Mouse (Mus musculus): Measurements from ENCODE around the gene Nanog.
"Not testable (repeated sequence)": the region's sequence is repeated elsewhere in the genome, so short reads cannot be mapped to it uniquely, and the experiment has no call there.

Gene Nanog

DNA sequence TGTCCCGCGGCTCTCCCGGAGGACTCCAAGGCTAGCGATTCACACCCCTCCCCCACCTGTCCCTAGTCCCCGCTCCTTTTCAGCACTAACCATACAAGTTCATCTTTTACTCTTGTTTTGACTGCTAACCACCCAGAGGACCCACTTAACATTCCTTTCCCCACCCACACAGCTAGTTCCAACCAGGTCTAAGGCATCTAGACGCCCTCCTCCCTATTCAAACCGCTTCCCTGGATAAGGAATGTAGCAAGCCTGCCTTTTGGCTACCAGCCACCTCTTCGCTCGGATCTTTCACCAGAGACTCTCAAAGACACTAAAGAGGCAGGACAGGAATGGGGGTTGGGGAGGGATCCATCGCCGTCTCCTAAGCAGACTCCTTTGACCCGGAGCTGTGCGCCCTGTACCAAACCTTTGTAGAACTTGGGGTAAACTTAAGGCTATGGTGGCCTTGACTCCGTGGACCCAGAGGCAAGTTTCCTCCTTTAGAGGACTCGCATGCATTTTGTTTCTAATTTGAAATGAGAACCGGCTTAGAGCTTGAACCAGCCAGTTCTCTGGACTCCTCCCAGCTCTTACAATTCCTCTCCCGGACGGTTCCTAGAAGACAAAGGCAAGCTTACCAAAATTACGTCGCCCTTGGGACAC is 4.7 kb upstream of the Nanog start:
- peak; percentile 70 for DNase-seq (ENCODE audit: extremely low read depth, insufficient read length, low spot score)

DNA sequence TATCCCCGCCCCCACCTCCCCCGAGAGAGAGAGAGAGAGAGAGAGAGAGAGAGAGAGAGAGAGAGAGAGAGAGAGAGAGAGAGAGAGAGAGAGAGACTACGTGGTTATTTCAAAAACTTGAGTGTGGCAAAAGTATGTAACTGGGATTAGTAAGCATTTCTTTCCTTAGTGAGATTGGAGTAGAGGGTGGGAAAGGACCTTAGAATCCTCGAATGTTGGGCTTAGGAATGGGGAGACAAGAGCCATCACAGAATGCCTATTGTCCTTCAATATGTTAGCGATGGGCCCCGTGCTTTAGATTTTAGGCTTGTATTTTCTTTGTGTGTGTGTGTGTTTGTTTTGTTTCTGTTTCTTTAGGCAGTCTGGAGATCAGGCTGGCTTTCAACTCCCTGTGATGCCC is 4.0 kb upstream of the Nanog start:
- peak; percentile 10 for DNase-seq (ENCODE audit: extremely low read depth, insufficient read length, low spot score)

DNA sequence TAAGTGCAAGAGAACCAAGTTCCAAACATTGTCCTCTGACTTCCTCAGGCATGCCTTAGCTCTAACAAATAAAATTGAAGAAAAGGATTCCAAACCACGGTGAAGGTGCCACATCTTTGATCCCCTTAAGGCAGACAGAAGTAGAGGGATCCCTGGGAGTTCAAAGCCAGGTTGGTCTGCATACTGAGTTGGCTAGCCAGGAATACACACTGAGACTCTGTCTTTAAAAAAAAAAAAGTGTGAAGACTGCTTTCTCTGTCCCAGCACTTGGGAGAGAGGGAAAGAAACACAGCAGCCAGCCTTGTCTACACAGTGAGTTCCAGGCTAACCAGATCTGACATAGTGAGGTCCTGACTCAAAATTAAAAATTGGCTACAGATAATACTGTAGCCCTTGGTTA is 3.6 kb upstream of the Nanog start:
- no peak for DNase-seq (ENCODE audit: extremely low read depth, insufficient read length, low spot score)

DNA sequence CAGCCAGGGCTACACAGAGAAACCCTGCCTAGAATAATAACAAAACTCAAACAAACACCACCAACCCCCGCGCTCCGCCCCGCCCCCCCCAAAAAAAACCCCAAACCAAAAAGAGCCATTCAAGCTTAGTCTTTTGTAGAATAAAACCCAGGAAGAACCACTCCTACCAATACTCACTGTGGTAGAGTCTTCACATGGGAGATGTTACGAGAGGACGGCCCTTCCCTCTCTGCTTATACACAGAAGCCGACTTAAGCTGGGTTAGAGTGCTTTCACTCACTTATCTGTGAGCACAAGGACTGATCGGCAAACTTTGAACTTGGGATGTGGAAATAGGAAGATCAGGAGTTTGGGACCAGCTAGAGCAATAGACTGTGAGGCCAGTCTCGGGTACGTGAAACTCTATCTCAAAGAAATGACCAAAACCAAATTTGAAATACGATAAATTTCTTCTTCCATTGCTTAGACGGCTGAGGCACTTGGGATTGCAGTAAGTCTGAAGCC is 900 bp upstream of the Nanog start:
- DNase-seq (ENCODE audit: extremely low read depth, insufficient read length, low spot score), result no peak

DNA sequence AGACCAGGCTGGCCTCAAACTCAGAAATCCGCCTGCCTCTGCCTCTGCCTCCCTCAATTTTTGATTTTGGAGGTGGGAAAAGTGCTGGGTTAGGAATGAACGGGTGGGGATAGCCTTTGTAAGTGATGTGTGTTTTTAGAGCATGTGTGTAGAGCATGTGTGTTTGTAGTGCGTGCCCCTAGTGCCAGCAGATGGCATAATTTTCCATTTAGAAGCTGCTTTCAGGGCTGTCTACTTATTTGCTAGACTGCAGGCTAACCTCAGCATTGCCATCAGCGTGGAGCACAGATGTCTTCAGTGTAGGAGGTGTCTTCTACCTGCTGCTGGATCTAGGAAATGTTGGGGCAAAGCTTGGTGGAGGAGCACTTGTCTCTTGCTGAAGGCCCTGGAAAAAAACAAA is 1.5 kb downstream of the Nanog start:
- DNase-seq (ENCODE audit: extremely low read depth, insufficient read length, low spot score), result no peak

DNA sequence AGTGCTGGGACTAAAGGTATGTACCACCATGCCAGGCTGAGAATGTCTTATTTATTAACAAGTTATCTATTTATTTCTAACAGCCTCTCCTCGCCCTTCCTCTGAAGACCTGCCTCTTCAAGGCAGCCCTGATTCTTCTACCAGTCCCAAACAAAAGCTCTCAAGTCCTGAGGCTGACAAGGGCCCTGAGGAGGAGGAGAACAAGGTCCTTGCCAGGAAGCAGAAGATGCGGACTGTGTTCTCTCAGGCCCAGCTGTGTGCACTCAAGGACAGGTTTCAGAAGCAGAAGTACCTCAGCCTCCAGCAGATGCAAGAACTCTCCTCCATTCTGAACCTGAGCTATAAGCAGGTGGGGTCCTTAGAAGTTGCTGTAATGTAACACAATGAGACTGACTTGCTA is 4.2 kb downstream of the Nanog start:
- no peak for DNase-seq (ENCODE audit: extremely low read depth, insufficient read length, low spot score)

DNA sequence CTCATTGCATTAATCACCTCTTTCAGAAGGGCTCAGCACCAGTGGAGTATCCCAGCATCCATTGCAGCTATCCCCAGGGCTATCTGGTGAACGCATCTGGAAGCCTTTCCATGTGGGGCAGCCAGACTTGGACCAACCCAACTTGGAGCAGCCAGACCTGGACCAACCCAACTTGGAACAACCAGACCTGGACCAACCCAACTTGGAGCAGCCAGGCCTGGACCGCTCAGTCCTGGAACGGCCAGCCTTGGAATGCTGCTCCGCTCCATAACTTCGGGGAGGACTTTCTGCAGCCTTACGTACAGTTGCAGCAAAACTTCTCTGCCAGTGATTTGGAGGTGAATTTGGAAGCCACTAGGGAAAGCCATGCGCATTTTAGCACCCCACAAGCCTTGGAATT is 5.8 kb downstream of the Nanog start:
- DNase-seq (ENCODE audit: extremely low read depth, insufficient read length, low spot score), result not testable (repeated sequence)

DNA sequence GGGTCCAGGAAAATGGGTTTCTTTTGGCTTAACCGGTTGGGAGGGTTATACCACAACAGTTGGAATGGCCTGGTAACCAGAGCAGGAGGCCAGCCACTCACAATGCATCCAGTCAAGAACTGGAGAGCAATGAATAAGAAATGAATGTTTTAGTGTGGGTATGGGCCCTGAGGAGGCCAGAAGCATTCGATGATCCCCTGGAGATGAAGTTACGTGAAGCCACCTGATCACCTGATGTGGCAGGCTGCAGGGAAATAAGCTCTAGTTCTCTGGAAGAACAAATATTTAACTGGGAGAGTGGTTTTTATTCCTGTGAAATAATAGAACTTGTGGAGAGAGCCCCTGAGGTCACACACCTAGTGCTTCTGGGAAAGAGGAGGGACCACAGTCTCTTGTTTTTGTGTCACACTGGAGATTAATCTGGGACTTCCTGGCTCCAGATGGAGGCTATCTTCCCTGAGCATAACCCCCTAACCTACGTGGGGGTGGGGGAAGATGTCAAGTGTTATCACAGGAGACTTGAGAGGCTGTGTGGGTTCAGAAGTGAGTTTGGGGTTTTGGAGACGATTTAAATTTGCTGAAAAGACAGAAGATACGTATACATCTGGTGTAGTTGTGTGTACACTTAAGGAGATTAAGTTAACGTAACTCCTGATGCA is 7.5 kb downstream of the Nanog start:
- no peak for DNase-seq (ENCODE audit: extremely low read depth, insufficient read length, low spot score)

DNA sequence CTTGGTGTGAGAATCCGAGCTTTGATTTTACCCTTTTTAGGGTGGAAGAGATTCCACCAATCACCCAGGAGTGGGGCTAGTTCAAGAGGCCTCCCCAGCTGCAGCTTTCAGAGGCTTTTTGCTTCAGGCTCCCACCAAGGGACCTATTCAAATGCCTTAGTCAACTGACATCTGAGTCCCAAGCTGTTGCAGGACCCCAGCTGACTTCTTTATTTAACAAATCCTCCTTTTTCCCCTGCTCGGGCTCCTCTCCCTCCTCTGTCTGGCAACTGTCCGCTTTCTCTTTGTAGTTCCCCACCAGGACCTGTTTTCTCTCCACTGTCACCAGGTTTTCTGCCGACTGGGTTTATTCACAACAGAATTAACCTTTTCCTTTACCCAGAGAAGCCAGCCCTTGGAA is 8.6 kb downstream of the Nanog start:
- DNase-seq (ENCODE audit: extremely low read depth, insufficient read length, low spot score), result no peak

DNA sequence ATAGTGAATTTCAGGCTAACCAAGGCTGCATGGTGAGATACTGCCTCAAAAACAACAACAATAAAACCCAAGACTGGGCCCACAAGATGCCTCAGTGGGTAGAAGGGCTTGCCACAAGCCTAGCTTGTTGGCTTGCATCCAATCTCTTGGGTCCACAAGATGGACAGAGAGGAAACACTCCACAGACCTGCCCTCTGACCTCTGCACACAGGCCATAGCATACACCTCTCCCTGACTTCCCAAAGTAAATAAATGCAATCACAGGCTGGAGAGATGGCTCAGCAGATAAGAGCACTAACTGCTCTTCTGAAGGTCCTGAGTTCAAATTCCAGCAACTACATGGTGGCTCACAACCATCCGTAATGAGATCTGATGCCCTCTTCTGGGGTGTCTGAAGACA is 10.9 kb downstream of the Nanog start:
- DNase-seq (ENCODE audit: extremely low read depth, insufficient read length, low spot score), result not testable (repeated sequence)

DNA sequence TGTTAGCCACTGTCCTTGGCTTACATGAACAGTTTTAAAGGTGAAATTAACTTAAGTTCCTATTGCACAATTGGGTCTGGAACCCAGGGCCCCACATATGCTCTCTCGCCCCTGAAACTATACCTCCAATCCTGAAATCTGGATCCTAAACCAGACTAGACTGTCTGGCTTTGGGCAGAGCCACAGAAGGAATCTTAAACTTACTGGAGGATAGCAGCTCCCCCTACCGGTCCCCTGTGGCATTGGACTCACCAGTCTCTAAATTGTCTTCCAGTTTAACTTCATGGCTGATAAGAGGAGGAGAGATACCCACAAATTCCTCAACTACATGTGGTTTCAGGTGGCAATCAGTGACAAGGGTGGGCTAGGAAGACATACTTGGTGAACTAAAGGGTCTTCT is 12.7 kb downstream of the Nanog start:
- DNase-seq (ENCODE audit: extremely low read depth, insufficient read length, low spot score), result no peak

DNA sequence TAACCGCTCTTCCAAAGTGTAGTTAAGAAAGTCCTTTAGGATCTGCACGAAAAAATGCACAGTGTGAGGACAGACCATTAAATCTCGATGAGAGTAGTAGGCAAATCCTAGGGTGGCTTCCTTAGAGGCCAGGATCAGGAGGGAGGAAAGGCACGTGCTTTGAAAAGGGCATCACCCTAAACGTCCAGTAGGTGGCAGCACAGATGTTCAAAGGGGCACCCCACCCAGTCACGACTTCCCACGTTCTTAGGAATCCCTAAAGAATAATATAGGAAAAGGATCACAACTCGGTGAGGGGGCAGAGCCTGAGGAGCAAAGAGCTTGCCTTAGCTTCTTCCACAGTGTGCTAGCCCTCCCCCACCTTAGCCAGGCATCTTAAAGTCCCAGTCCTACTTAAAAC is 32.7 kb downstream of the Nanog start:
- no peak for DNase-seq (ENCODE audit: extremely low read depth, insufficient read length, low spot score)

DNA sequence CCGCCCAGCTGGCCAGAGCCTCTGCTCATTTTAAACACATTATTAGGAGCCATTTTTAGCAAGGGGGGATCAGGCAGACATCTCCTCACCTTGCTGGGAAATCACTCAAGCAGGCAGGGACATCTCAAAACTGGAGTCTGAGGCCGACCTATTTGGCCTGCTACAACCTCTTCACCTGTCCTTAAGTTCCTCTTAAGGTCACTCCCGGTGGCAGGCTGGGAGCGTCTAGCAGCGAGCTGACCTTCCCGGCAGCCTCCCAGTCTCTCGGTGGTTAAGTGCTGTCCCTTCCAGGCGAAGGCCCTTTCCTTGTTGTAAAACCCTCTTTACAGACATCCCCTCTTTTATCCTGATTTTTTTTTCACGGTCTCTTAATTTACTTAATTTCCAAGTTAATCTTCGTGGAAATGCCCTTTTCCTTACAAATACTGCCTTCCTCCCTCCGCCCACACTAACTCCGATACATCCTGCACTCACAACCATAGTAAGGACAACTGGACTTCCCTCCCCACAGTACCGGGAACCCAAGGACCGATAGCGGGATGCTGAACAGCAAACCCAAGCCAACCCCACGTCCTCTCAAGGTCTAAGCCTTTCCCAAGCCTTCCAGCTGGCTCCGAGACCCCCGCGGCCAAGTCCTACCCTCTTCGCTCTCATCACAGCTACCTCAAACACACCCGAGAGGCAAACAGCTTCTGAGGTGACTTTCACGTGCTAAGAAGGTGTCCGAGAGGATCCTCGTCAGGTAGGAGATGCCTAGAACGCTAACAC is 34.4 kb downstream of the Nanog start:
- DNase-seq (ENCODE audit: extremely low read depth, insufficient read length, low spot score), result no peak

DNA sequence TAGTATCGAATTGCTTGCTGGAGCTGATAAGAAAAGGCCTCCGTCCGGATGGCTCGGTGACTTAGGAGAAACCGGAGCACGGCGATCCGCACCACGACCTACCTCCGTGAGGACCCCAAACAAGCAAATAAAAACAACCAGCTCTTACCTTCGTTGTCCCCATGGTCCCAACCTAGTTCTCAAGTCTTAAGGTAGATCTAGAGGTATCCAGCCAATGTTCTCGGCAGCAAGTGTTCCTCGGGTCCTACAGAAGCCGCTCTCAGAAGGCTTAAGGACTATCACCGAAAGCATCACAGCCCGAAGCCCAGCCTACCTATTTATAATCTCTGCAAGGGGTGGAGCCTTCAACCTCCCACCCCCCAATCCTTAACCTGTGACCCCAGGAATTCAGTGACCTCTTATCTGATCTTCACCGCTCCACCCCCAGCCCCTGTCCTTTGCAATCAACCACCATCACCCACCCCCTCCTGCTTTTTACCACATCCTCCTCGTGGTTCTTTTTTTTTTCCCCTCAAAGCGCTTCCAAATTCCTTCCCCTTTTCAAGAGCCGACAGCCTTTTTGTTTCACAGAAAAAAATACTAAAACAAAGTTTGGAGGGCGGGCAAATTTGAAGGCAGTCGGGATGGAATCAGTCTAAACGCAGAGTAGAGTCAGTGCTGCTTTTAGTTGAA is 35.1 kb downstream of the Nanog start:
- DNase-seq (ENCODE audit: extremely low read depth, insufficient read length, low spot score), result no peak

DNA sequence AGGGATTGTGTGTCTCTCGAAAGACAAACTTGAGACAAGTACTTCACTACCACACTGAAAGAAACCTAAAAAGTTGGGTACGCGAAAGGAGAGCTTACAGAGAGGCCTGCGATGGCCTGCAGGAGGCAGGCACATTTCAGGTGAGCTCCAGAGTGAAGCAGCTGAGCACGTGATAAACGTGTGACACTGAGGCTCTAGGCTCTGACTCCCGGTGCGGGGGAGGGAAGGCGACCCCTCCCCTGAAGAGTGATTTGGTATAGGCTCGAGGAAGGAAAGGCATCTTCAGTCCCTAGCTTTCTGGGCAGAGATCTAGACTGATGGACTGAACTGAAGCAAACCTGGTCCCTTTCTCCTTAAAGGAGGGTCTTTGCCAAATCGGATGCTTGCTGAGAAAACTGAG is 36.1 kb downstream of the Nanog start:
- DNase-seq (ENCODE audit: extremely low read depth, insufficient read length, low spot score), result no peak

DNA sequence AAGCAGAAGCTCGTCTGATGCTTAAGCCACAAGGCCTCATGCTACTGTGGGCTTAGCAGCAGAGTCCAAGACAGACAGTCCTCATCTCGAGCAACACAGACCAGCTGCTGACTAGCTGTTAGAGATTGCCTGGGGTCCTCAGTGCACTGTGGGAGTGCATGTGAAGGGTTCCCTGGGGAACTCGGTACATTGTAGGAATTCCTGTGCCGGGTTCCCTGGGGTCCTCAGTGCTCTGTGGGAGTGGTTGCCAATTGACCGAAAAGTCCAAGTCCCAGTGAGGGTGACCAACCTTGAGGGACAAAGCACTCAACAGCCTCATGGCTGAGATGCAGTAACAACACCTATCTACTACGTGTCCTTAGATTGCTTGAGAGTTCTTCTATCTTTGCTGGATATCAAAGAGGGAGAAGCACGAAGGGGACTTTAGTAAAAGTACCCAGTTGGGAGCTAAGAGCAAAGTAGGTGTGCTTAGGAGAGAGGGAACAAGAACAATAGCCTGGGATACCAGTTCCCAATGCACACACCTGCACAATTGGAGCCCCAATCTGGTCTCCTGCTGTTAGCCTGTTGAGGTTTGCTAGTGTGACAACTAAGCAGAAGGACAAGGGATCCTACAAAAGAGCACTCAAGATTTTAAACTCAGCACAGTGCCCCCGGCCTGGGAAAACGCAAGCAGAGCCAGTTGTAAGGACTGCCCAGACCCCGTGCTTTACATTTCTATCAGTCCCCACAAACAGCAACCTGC is 37.4 kb downstream of the Nanog start:
- no peak for DNase-seq (ENCODE audit: extremely low read depth, insufficient read length, low spot score)

DNA sequence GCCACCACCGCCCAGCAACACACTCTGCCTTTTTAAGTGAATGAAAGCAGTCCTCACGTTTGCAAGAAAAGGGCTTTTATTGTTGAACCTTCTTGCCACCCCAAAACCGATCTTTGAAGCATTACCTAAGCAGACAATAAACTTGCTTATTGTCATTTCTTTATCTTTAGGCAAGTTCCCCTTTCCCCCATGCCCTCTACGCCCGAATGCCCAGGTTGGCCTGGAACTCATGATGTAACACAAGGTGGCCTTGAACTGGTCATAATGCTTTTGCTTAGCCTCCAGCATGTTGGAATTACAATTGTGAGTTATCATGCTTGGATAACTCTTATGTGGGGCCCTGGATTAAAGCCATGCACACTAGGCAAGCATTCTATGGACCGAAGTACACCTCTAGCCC is 43.3 kb downstream of the Nanog start:
- no peak for DNase-seq (ENCODE audit: extremely low read depth, insufficient read length, low spot score)

DNA sequence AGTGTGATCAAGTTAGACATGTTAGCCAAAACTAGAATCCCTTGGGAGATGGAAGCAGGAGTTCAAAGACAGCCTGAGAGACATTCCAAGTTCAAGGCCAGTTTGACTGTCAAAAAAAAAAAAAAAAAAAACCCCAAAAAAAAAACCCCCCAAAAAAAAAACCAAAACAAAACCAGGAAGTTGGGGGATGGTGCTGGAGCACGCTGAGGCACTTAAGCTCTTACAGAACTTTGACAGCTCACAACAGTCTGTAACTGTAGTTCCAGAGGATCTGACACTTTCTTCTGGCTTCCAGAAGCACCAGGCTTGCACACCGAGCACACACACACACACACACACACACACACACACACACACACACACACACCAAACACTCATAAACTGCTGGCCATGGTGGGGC is 48.6 kb downstream of the Nanog start:
- no peak for DNase-seq (ENCODE audit: extremely low read depth, insufficient read length, low spot score)

DNA sequence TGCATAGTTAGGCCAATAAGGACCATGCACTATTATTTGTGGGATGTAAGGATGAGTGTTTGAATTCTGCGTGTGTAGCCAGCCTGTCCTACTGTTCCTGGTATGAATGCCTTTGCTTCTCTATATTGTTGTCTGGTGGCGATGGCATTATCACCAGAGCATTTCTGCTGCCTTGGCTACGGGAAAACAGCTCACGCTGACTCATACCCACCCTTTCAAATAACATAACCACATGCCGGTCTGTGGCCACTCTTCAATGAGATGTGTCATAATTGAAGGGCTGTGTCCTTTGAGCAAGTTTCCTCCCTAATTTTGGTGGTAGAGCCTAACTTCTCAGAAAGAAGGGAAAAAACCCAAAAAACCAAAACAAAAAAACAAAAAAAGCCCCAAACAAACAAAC is 51.4 kb downstream of the Nanog start:
- DNase-seq (ENCODE audit: extremely low read depth, insufficient read length, low spot score), result peak; percentile 64

DNA sequence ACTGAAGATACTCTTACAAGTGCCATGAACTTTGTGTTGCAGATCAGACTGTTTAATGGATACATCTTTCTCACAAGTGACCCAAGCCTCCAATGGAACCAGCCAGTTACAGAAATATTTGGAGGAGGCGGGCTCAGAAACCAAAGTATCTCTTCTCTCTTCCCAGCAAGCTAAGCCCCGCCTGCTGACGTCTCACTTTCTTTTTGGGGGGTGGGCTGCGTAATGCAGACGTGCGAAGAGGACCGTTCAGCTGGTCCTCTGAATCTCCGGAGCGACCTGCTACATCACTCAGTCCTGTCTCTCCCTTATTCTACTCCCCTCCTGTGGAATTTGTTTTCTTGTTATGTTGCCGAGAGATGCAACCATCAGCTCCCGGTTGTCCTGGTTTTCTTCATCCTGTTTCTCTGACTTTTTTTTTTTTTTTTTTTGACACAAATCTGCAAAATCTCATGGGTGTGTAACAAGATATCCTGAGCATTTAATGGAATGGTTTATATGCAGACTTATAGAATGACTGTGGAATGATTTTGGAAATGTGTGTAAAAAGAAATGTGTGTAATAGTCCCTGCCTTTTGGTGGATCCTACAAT is 53.8 kb downstream of the Nanog start:
- DNase-seq (ENCODE audit: extremely low read depth, insufficient read length, low spot score), result no peak
